Mouse (Mus musculus): Measurements from ENCODE around the gene Kdm1a. TPM values are rescaled to one million over a fixed set of nuclear protein-coding genes. Genes with fewer than 3 reads are reported as not detected.

Kdm1a gene
- polyA plus RNA-seq, 1 experiment from 2014 or later, result 69.9 TPM

Small RNA genes lying within 50 kb of the gene (microRNA-seq; reads per million reads assigned to microRNA genes)
- not detected for gene Gm22180

Other genes with a start within 250 kb of the Kdm1a start
- gene Htr1d, start 179.2 kb downstream of the Kdm1a start, polyA plus RNA-seq (2014; fragmentation: Nextera tagmentation; extraction: Ambion mirVana), result 0.47 and 0.60 TPM in 2 replicates
- gene 6030445D17Rik, start 140.5 kb downstream of the Kdm1a start, polyA plus RNA-seq (2014; fragmentation: Nextera tagmentation; extraction: Ambion mirVana), result 0.16 and 0.54 TPM in 2 replicates
- 140 and 144 TPM in 2 replicates for gene Luzp1, start 133.0 kb downstream of the Kdm1a start, polyA plus RNA-seq (2014; fragmentation: Nextera tagmentation; extraction: Ambion mirVana)
- not detected in 2 replicates for gene Tex46, start 7.7 kb upstream of the Kdm1a start, polyA plus RNA-seq (2014; fragmentation: Nextera tagmentation; extraction: Ambion mirVana)
- gene Lactbl1, start 19.9 kb upstream of the Kdm1a start, polyA plus RNA-seq (2014; fragmentation: Nextera tagmentation; extraction: Ambion mirVana), result 0.14 TPM in 1 of 2 replicates, not detected in the other
- gene Ephb2, start 233.3 kb upstream of the Kdm1a start, polyA plus RNA-seq (2014; fragmentation: Nextera tagmentation; extraction: Ambion mirVana), result 6.4 and 9.1 TPM in 2 replicates